Mouse (Mus musculus) liver, embryonic 11.5 days (tissue): Measurements from ENCODE around the gene Barhl2. TPM values are rescaled to one million over a fixed set of nuclear protein-coding genes. Genes with fewer than 3 reads are reported as not detected.
A peak's percentile ranks its signal among the peaks of the same experiment; 100 is the strongest.

Source experiments
- ATAC-seq: fragments of 200-750 bp; cut with Nextera tagmentation; replicated peaks from 2 replicates; pipeline ENCODE4 v1.8.0; 2017; ENCODE audit warnings: moderate number of reproducible peaks, mild to moderate bottlenecking, moderate TSS enrichment, moderate library complexity; ENCODE audit not compliant: low FRiP score
- DNase-seq: peaks from one replicate; pipeline ENCODE4 v3.0.0-alpha.2; 2017; ENCODE audit warnings: low spot score
- H3K27ac ChIP-seq: fragments of 300-500 bp; sonication (generic); 2 replicates; pipeline ENCODE4 v1.5.1; 2014; ENCODE audit warnings: mild to moderate bottlenecking, low read depth, low read length, control low read depth
- H3K27me3 ChIP-seq: fragments of 300-500 bp; sonication (generic); replicated peaks from 2 replicates; pipeline ENCODE4 v1.6.1; 2014; ENCODE audit warnings: low read length, mixed read lengths; ENCODE audit not compliant: control insufficient read depth, insufficient read depth
- H3K36me3 ChIP-seq: fragments of 300-500 bp; sonication (generic); 2 replicates; pipeline ENCODE4 v1.6.1; 2014; ENCODE audit warnings: mild to moderate bottlenecking, low read length, moderate library complexity, mixed read lengths; ENCODE audit not compliant: control insufficient read depth, insufficient read depth
- H3K4me1 ChIP-seq: fragments of 300-500 bp; sonication (generic); replicated peaks from 2 replicates; pipeline ENCODE4 v1.6.1; 2014; ENCODE audit warnings: low read length, mixed read lengths; ENCODE audit not compliant: control insufficient read depth, insufficient read depth
- H3K4me2 ChIP-seq: fragments of 300-500 bp; sonication (generic); 2 replicates; pipeline ENCODE4 v1.6.1; 2014; ENCODE audit warnings: mild to moderate bottlenecking, control low read depth, moderate library complexity
- H3K4me3 ChIP-seq: fragments of 300-500 bp; sonication (generic); 2 replicates; pipeline ENCODE4 v1.5.1; 2014; ENCODE audit warnings: low read depth, low read length, control low read depth
- H3K9ac ChIP-seq: fragments of 300-500 bp; sonication (generic); 2 replicates; pipeline ENCODE4 v1.6.1; 2014; ENCODE audit warnings: low read depth, low read length, control low read depth
- H3K9me3 ChIP-seq: fragments of 300-500 bp; sonication (generic); 2 replicates; pipeline ENCODE4 v1.6.1; 2016; ENCODE audit warnings: low read length, inconsistent platforms, mixed read lengths; ENCODE audit not compliant: control insufficient read depth
- WGBS: fragments of 180-500 bp; shearing (Covaris S2); extraction: QIAGEN DNeasy Blood & Tissue Kit; methylation state at CpG from one replicate; pipeline ENCODE4 v1.1.7; 2014; 5-methylcytosine and 5-hydroxymethylcytosine counted together
- polyA plus RNA-seq: library from polyadenylated mRNA; unstranded; fragments of >200 nt; fragmentation: Nextera tagmentation; extraction: Ambion mirVana; gene quantifications from 2 replicates; pipeline ENCODE4 v1.2.1, GENCODE M21; 2014

The Barhl2 gene
- polyA plus RNA-seq, 1 experiment from 2014 or later, result not detected

- DNase-seq, result peak; percentile 49
- Histone ChIP-seq H3K4me1 (peaks cover 6% of the 10 kb centered on the region; the same call in 1 of the 2 replicates), H3K4me2 (peak overlapping the region; percentile 74; the same call in 1 of the 2 replicates), H3K4me3 (0 out of 2 replicates have a peak overlapping the region, but pooled peaks have one; percentile 3), H3K9me3 (no peaks in the 10 kb centered on the region), H3K27ac (no peak overlapping the region), H3K36me3 (no peaks in the 10 kb centered on the region), H3K27me3 (peaks cover 95% of the 10 kb centered on the region), H3K9ac (no peak overlapping the region)
- whole genome bisulfite sequencing, result 1% methylated on average over 60 of the region's 63 CpGs
- no peak for ATAC-seq
These were observed 648 bp downstream of the Barhl2 start for GRCm38 (mm10) chr5:106457111-106457925.

DNA sequence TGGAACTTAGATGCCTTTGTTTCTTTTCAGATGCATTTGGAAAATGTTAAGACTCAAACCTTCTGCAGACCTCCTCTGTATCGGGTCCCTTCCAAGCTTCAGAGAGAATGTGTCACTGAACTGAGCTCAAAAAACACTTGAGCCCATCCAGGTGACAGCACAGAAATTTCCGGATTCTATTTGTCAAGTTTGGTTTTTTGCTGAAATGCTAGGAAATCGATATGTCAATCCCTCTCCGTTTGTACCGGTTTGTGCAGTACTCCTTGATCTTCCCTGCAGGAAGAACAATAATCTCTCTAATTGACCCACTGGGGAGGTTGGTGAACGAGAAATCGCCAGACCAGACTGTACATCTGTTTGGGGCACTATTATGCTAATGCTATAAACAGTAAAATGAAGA is 2.0 kb downstream of the Barhl2 start:
- H3K4me1 ChIP-seq, result peaks cover 6% of the 10 kb centered on the region; the same call in 1 of the 2 replicates
- WGBS, result 6% methylated on average over 7 of the region's 7 CpGs

DNA sequence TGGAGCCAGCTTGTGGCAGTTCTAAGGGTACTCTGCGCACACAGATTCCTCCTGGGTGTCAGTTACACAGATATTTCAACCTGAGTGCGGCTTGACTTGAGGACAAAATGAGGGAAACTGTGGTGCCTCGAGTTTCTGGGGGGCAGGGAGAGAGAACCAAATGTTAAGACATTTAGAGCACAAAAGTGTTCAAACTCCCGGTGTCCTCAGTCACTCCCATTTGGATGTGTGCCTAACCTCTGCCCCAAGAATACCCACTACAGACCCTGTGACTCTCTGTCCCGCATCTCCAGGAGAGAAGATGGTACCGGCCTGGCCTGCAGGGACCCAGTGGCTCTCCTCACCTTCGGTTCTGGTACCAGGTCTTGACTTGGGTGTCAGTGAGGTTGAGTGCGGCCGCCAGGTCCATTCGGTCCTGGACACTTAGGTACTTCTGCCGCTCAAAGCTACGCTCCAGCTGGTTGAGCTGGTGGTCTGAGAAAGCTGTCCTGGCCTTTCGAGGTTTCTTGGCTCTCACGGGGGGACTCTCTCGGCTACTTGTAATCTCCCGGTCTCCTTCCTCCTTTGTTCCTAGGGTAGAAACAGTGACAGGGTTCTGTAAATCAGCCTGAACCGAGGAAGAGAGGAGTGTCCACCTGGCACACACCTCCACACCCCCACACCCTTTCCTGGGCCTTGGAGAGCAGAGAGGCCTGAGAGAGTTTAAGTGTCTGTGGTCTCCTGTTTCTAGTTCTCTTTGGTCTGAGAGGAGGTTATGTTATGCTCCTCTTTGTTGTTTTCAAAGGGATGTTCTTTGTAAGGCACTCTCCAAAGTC is 2.7 kb downstream of the Barhl2 start:
- DNase-seq (no peak), ATAC-seq (no peak)
- Histone ChIP-seq H3K36me3 (no peaks in the 10 kb centered on the region), H3K9ac (no peak overlapping the region), H3K4me3 (no peak overlapping the region), H3K4me1 (peaks cover 6% of the 10 kb centered on the region; the same call in 1 of the 2 replicates), H3K4me2 (no peak overlapping the region), H3K9me3 (no peaks in the 10 kb centered on the region), H3K27ac (no peak overlapping the region), H3K27me3 (peaks cover 95% of the 10 kb centered on the region)
- 4% methylated on average over 17 of the region's 17 CpGs for WGBS

More for the DNA sequence above, 2.0 kb downstream of the Barhl2 start:
- DNase-seq (no peak), ATAC-seq (no peak)
- Histone ChIP-seq H3K4me3 (no peak overlapping the region), H3K9ac (no peak overlapping the region), H3K9me3 (no peaks in the 10 kb centered on the region), H3K27me3 (peaks cover 95% of the 10 kb centered on the region), H3K27ac (no peak overlapping the region), H3K36me3 (no peaks in the 10 kb centered on the region), H3K4me2 (no peak overlapping the region)

GRCm38 (mm10) chr5:106454411-106455105 is 3.4 kb downstream of the Barhl2 start:
- Histone ChIP-seq H3K9ac (no peak overlapping the region), H3K4me1 (peaks cover 6% of the 10 kb centered on the region; the same call in 1 of the 2 replicates), H3K4me3 (no peak overlapping the region), H3K27me3 (peaks cover 95% of the 10 kb centered on the region), H3K36me3 (no peaks in the 10 kb centered on the region), H3K27ac (no peak overlapping the region), H3K4me2 (no peak overlapping the region), H3K9me3 (no peaks in the 10 kb centered on the region)
- DNase-seq, result no peak
- ATAC-seq, result no peak
- WGBS, result 2% methylated on average over 9 of the region's 9 CpGs

- Histone ChIP-seq H3K36me3 (no peaks in the 10 kb centered on the region), H3K9me3 (no peaks in the 10 kb centered on the region), H3K27me3 (peaks cover 95% of the 10 kb centered on the region), H3K4me2 (no peak overlapping the region), H3K4me3 (no peak overlapping the region), H3K4me1 (peaks cover 4% of the 10 kb centered on the region; the same call in 1 of the 2 replicates), H3K9ac (no peak overlapping the region), H3K27ac (no peak overlapping the region)
- 2% methylated on average over 13 of the region's 13 CpGs for WGBS
- ATAC-seq (no peak), DNase-seq (no peak)
These were observed 4.1 kb downstream of the Barhl2 start for GRCm38 (mm10) chr5:106453886-106454321.

- no peaks in the 10 kb centered on the region for H3K9me3 ChIP-seq
- no peak overlapping the region for H3K9ac ChIP-seq
- 1% methylated on average over 44 of the region's 45 CpGs for WGBS
- no peaks in the 10 kb centered on the region; the same call in 1 of the 2 replicates for H3K4me1 ChIP-seq
- H3K27ac ChIP-seq, result no peak overlapping the region
- no peak overlapping the region for H3K4me2 ChIP-seq
- no peak for ATAC-seq
- DNase-seq, result no peak
- no peak overlapping the region for H3K4me3 ChIP-seq
- H3K27me3 ChIP-seq, result peaks cover 95% of the 10 kb centered on the region
- no peaks in the 10 kb centered on the region for H3K36me3 ChIP-seq
These were observed 4.6 kb downstream of the Barhl2 start for GRCm38 (mm10) chr5:106453181-106453885.

DNA sequence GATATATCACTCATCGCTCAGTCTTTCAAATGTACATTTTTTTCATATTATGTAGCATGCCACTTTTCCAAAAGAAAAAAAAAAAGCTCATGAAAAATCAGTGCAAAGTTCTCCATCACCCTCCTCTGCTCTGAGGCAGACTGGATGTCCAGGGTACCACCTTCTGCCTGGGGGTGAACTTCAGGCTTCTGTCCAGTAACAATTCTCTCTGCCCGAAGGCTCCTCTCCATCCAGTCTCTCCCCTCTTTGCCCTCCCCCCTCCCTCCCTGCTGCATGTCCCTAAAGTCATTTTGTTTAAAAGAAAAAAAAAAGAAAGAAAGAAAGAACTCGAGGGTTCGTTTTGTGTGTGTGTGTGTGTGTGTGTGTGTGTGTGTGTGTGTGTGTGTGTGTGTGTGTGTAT is 5.3 kb downstream of the Barhl2 start:
- no peak for DNase-seq
- Histone ChIP-seq H3K9me3 (no peaks in the 10 kb centered on the region), H3K4me1 (no peaks in the 10 kb centered on the region), H3K4me2 (no peak overlapping the region), H3K9ac (no peak overlapping the region), H3K4me3 (no peak overlapping the region), H3K36me3 (no peaks in the 10 kb centered on the region), H3K27ac (no peak overlapping the region), H3K27me3 (peaks cover 95% of the 10 kb centered on the region)
- 14% methylated on average over 2 of the region's 4 CpGs for WGBS
- ATAC-seq, result no peak
